Mouse (Mus musculus): ENCODE measurements around the gene Sh3gl1. TPM values are rescaled to one million over a fixed set of nuclear protein-coding genes. Genes with fewer than 3 reads are reported as not detected.

Sh3gl1 gene
- polyA plus RNA-seq, 1 experiment from 2014 or later: 44.9 TPM

GRCm38 (mm10) chr17:56034040-56034725 is 2.3 kb downstream of the Sh3gl1 start:
- Histone ChIP-seq H3K4me1 (ENCODE audit: control insufficient read depth, low read depth, low read length) (peaks cover 55% of the 10 kb centered on the region), H3K27me3 (ENCODE audit: control insufficient read depth, insufficient read depth, low read depth, low read length) (no peaks in the 10 kb centered on the region), H3K4me2 (ENCODE audit: low read depth, low read length) (no peak overlapping the region), H3K4me3 (ENCODE audit: low read depth, low read length) (peak overlapping the region; percentile 93; the same call in 1 of the 2 replicates), H3K36me3 (ENCODE audit: control insufficient read depth, insufficient read depth) (no peaks in the 10 kb centered on the region), H3K27ac (ENCODE audit: low read length) (no peak overlapping the region), H3K9me3 (replicated peaks; ENCODE audit: control insufficient read depth, low read length) (no peaks in the 10 kb centered on the region), H3K9ac (ENCODE audit: low read depth, low read length) (no peak overlapping the region)
- ATAC-seq (ENCODE audit: low read depth): no peak
- 76% methylated on average over 7 of the region's 7 CpGs for WGBS (ENCODE audit: insufficient replicate concordance)

- no peak overlapping the region for H3K9ac ChIP-seq (ENCODE audit: low read depth, low read length)
- no peaks in the 10 kb centered on the region for H3K9me3 ChIP-seq (replicated peaks; ENCODE audit: control insufficient read depth, low read length)
- H3K4me1 ChIP-seq (ENCODE audit: control insufficient read depth, low read depth, low read length): peaks cover 55% of the 10 kb centered on the region
- H3K4me3 ChIP-seq (ENCODE audit: low read depth, low read length): no peak overlapping the region
- WGBS (ENCODE audit: insufficient replicate concordance): 50% methylated on average over 7 of the region's 7 CpGs
- H3K27ac ChIP-seq (ENCODE audit: low read length): peak overlapping the region; percentile 48; the same call in 1 of the 2 replicates
- H3K36me3 ChIP-seq (ENCODE audit: control insufficient read depth, insufficient read depth): no peaks in the 10 kb centered on the region; the same call in 1 of the 2 replicates
- H3K4me2 ChIP-seq (ENCODE audit: low read depth, low read length): no peak overlapping the region
- ATAC-seq (ENCODE audit: low read depth): no peak
- H3K27me3 ChIP-seq (ENCODE audit: control insufficient read depth, insufficient read depth, low read depth, low read length): no peaks in the 10 kb centered on the region
Observed at GRCm38 (mm10) chr17:56032831-56033230, 3.6 kb downstream of the Sh3gl1 start.

- Histone ChIP-seq H3K4me1 (ENCODE audit: control insufficient read depth, low read depth, low read length) (peaks cover 54% of the 10 kb centered on the region), H3K36me3 (ENCODE audit: control insufficient read depth, insufficient read depth) (no peaks in the 10 kb centered on the region; the same call in 1 of the 2 replicates), H3K27me3 (ENCODE audit: control insufficient read depth, insufficient read depth, low read depth, low read length) (no peaks in the 10 kb centered on the region), H3K4me3 (ENCODE audit: low read depth, low read length) (no peak overlapping the region), H3K9ac (ENCODE audit: low read depth, low read length) (no peak overlapping the region), H3K4me2 (ENCODE audit: low read depth, low read length) (no peak overlapping the region), H3K9me3 (replicated peaks; ENCODE audit: control insufficient read depth, low read length) (no peaks in the 10 kb centered on the region), H3K27ac (ENCODE audit: low read length) (0 out of 2 replicates have a peak overlapping the region, but pooled peaks have one; percentile 6)
- no peak for ATAC-seq (ENCODE audit: low read depth)
- 61% methylated on average over 6 of the region's 6 CpGs for WGBS (ENCODE audit: insufficient replicate concordance)
Observed at GRCm38 (mm10) chr17:56032127-56032733, 4.2 kb downstream of the Sh3gl1 start.

- no peak overlapping the region for H3K4me3 ChIP-seq (ENCODE audit: low read depth, low read length)
- no peak for ATAC-seq (ENCODE audit: low read depth)
- no peak overlapping the region for H3K9ac ChIP-seq (ENCODE audit: low read depth, low read length)
- H3K4me2 ChIP-seq (ENCODE audit: low read depth, low read length): no peak overlapping the region
- H3K4me1 ChIP-seq (ENCODE audit: control insufficient read depth, low read depth, low read length): peaks cover 49% of the 10 kb centered on the region
- no peak overlapping the region for H3K27ac ChIP-seq (ENCODE audit: low read length)
- H3K27me3 ChIP-seq (ENCODE audit: control insufficient read depth, insufficient read depth, low read depth, low read length): no peaks in the 10 kb centered on the region
- no peaks in the 10 kb centered on the region; the same call in 1 of the 2 replicates for H3K36me3 ChIP-seq (ENCODE audit: control insufficient read depth, insufficient read depth)
- no peaks in the 10 kb centered on the region for H3K9me3 ChIP-seq (replicated peaks; ENCODE audit: control insufficient read depth, low read length)
- WGBS (ENCODE audit: insufficient replicate concordance): 81% methylated on average over 7 of the region's 7 CpGs
Observed at GRCm38 (mm10) chr17:56031431-56031830, 5.0 kb downstream of the Sh3gl1 start.

GRCm38 (mm10) chr17:56030919-56031318 is 5.5 kb downstream of the Sh3gl1 start:
- H3K36me3 ChIP-seq (ENCODE audit: control insufficient read depth, insufficient read depth): no peaks in the 10 kb centered on the region; the same call in 1 of the 2 replicates
- no peak overlapping the region for H3K9ac ChIP-seq (ENCODE audit: low read depth, low read length)
- H3K4me3 ChIP-seq (ENCODE audit: low read depth, low read length): no peak overlapping the region
- no peaks in the 10 kb centered on the region for H3K27me3 ChIP-seq (ENCODE audit: control insufficient read depth, insufficient read depth, low read depth, low read length)
- peak overlapping the region; percentile 38; the same call in 1 of the 2 replicates for H3K27ac ChIP-seq (ENCODE audit: low read length)
- peak; percentile 54 for ATAC-seq (ENCODE audit: low read depth)
- no peak overlapping the region for H3K4me2 ChIP-seq (ENCODE audit: low read depth, low read length)
- H3K4me1 ChIP-seq (ENCODE audit: control insufficient read depth, low read depth, low read length): peaks cover 49% of the 10 kb centered on the region
- no peaks in the 10 kb centered on the region for H3K9me3 ChIP-seq (replicated peaks; ENCODE audit: control insufficient read depth, low read length)
- WGBS (ENCODE audit: insufficient replicate concordance): 16% methylated on average over 5 of the region's 5 CpGs

- Histone ChIP-seq H3K4me2 (ENCODE audit: low read depth, low read length) (no peak overlapping the region), H3K9ac (ENCODE audit: low read depth, low read length) (no peak overlapping the region), H3K27ac (ENCODE audit: low read length) (peak overlapping the region; percentile 38; the same call in 1 of the 2 replicates), H3K4me3 (ENCODE audit: low read depth, low read length) (no peak overlapping the region), H3K4me1 (ENCODE audit: control insufficient read depth, low read depth, low read length) (peaks cover 47% of the 10 kb centered on the region), H3K27me3 (ENCODE audit: control insufficient read depth, insufficient read depth, low read depth, low read length) (no peaks in the 10 kb centered on the region), H3K36me3 (ENCODE audit: control insufficient read depth, insufficient read depth) (no peaks in the 10 kb centered on the region; the same call in 1 of the 2 replicates), H3K9me3 (replicated peaks; ENCODE audit: control insufficient read depth, low read length) (no peaks in the 10 kb centered on the region)
- ATAC-seq (ENCODE audit: low read depth): no peak
- 74% methylated on average over 9 of the region's 9 CpGs for WGBS (ENCODE audit: insufficient replicate concordance)
Observed at GRCm38 (mm10) chr17:56030238-56030870, 6.1 kb downstream of the Sh3gl1 start.

GRCm38 (mm10) chr17:56027801-56028441 is 8.5 kb downstream of the Sh3gl1 start:
- no peak for ATAC-seq (ENCODE audit: low read depth)
- Histone ChIP-seq H3K9ac (ENCODE audit: low read depth, low read length) (no peak overlapping the region), H3K36me3 (ENCODE audit: control insufficient read depth, insufficient read depth) (no peaks in the 10 kb centered on the region; the same call in 1 of the 2 replicates), H3K4me1 (ENCODE audit: control insufficient read depth, low read depth, low read length) (peaks cover 33% of the 10 kb centered on the region), H3K4me2 (ENCODE audit: low read depth, low read length) (no peak overlapping the region), H3K27ac (ENCODE audit: low read length) (no peak overlapping the region), H3K9me3 (replicated peaks; ENCODE audit: control insufficient read depth, low read length) (no peaks in the 10 kb centered on the region), H3K4me3 (ENCODE audit: low read depth, low read length) (no peak overlapping the region), H3K27me3 (ENCODE audit: control insufficient read depth, insufficient read depth, low read depth, low read length) (no peaks in the 10 kb centered on the region)
- WGBS (ENCODE audit: insufficient replicate concordance): 81% methylated on average over 5 of the region's 5 CpGs

GRCm38 (mm10) chr17:56026881-56027280 is 9.6 kb downstream of the Sh3gl1 start:
- H3K4me1 ChIP-seq (ENCODE audit: control insufficient read depth, low read depth, low read length): peaks cover 30% of the 10 kb centered on the region
- no peak overlapping the region for H3K9ac ChIP-seq (ENCODE audit: low read depth, low read length)
- no peak for ATAC-seq (ENCODE audit: low read depth)
- WGBS (ENCODE audit: insufficient replicate concordance): 45% methylated on average over 1 of the region's 1 CpGs
- no peaks in the 10 kb centered on the region; the same call in 1 of the 2 replicates for H3K36me3 ChIP-seq (ENCODE audit: control insufficient read depth, insufficient read depth)
- H3K9me3 ChIP-seq (replicated peaks; ENCODE audit: control insufficient read depth, low read length): no peaks in the 10 kb centered on the region
- H3K4me2 ChIP-seq (ENCODE audit: low read depth, low read length): no peak overlapping the region
- no peak overlapping the region for H3K27ac ChIP-seq (ENCODE audit: low read length)
- H3K4me3 ChIP-seq (ENCODE audit: low read depth, low read length): no peak overlapping the region
- H3K27me3 ChIP-seq (ENCODE audit: control insufficient read depth, insufficient read depth, low read depth, low read length): no peaks in the 10 kb centered on the region
